Mouse (Mus musculus) CH12.LX (cell line): ENCODE results near the gene Osbpl3.

Experiments used
- CTCF ChIP-seq, 2 experiments: IDR thresholded peaks in 1 of 2; conservative IDR thresholded peaks in 1 of 2; 2 replicates each; pipeline ENCODE4 v1.5.1; 2011 to 2012; ENCODE audit warnings: low read depth in 2 of 2, low read length in 2 of 2, improper control_type of control experiment in 1 of 2, inconsistent platforms in 1 of 2, mild to moderate bottlenecking in 1 of 2, moderate library complexity in 1 of 2
- EP300 ChIP-seq: IDR thresholded peaks from 2 replicates; pipeline ENCODE4 v1.6.1; 2011; ENCODE audit warnings: low read length, improper control_type of control experiment
- MAX ChIP-seq: IDR thresholded peaks from 2 replicates; pipeline ENCODE4 v1.6.1; 2011; ENCODE audit warnings: low read length, improper control_type of control experiment

DNA sequence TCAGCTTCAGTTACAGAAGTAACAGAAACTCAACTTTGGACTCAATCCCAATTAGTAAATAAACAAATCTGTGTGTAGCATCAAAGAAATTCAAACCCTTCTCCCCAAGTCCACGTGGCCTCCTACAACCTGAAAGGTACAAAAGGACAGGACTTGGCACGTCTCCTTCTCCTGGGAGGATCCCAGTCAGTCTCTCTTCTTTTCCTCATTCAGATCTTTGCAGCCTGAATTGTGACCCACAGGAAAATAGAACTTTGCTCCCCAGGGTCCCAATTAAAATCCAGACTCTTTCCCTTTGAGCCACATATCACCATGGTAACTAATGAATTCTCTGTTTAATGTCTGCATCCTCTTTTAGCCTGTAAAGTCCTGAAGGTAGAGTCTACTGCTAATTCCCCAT, 10.4 kb downstream of the Osbpl3 start:
- TF ChIP-seq MAX (no peak), CTCF (conservative IDR thresholded peaks at IDR 0.05 in 1 of 2, IDR thresholded peaks at IDR 0.05 in 1 of 2; ENCODE audit: low read depth in 2 of 2, low read length in 2 of 2) (no peak), EP300 (no peak)
